Mouse (Mus musculus): ENCODE measurements at regions not wholly inside any gene's neighbourhood (a gene's known extent, or its start where the extent isn't known, plus 50 kb on each side); places are given as distances from the start of the nearest gene placed in this dataset.
"Not testable (repeated sequence)": the region's sequence is repeated elsewhere in the genome, so short reads cannot be mapped to it uniquely, and the experiment has no call there.

- Histone ChIP-seq H3K9me3 (ENCODE audit: low read length) (no peaks in the 10 kb centered on the region), H3K27me3 (ENCODE audit: insufficient read depth, low read length) (no peaks in the 10 kb centered on the region), H3K4me1 (ENCODE audit: insufficient read depth) (peaks cover 7% of the 10 kb centered on the region; the same call in 1 of the 2 replicates), H3K4me3 (ENCODE audit: low read depth, low read length) (peak overlapping the region; percentile 16; the same call in 1 of the 2 replicates), H3K9ac (no peak overlapping the region), H3K27ac (ENCODE audit: low read depth, low read length) (no peak overlapping the region), H3K36me3 (ENCODE audit: insufficient read depth) (no peaks in the 10 kb centered on the region), H3K4me2 (ENCODE audit: low read depth) (peak overlapping the region; percentile 42)
- no peak for TF ChIP-seq CTCF (IDR thresholded peaks at IDR 0.05; ENCODE audit: low read depth)
- ATAC-seq (0 out of 2 replicates have a peak, but pooled peaks have one; percentile 20), DNase-seq (no peak)
- 63% methylated on average over 7 of the region's 7 CpGs for WGBS
These were observed 271.3 kb upstream of the Dcbld2 start for GRCm38 (mm10) chr16:58136979-58137378.

DNA sequence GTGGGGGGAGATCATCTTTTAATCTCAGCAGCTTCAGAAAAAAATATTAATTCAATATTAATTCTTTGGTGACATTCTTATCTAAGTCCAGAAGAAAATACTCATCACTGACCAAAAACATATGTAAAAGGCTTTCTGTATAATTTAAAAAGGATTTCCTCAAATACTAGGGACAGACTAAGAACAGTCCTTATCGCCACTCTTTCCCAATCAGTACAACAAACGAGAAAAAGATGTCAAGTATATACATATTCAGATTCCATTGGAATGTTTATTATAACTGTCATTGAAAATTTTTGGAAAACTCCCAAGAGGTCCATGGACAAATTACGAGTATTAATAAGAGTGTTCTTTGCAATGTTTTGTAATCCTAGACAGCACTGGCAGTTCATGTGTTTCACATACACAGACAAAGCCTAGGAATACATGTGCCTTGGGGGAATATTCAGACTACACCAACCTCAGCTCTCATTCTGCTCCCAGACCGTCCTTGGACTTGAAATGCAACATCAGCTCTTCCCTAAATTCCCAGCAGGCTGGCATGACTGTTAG lies 270.4 kb upstream of the Dcbld2 start:
- H3K9me3 ChIP-seq (ENCODE audit: low read length) = no peaks in the 10 kb centered on the region
- 59% methylated on average over 4 of the region's 4 CpGs for WGBS
- ATAC-seq (no peak), DNase-seq (no peak)
- no peak overlapping the region for H3K4me2 ChIP-seq (ENCODE audit: low read depth)
- no peak overlapping the region for H3K27ac ChIP-seq (ENCODE audit: low read depth, low read length)
- TF ChIP-seq CTCF (IDR thresholded peaks at IDR 0.05; ENCODE audit: low read depth) = no peak
- H3K27me3 ChIP-seq (ENCODE audit: insufficient read depth, low read length) = no peaks in the 10 kb centered on the region
- peaks cover 7% of the 10 kb centered on the region; the same call in 1 of the 2 replicates for H3K4me1 ChIP-seq (ENCODE audit: insufficient read depth)
- H3K9ac ChIP-seq = no peak overlapping the region
- no peaks in the 10 kb centered on the region for H3K36me3 ChIP-seq (ENCODE audit: insufficient read depth)
- H3K4me3 ChIP-seq (ENCODE audit: low read depth, low read length) = no peak overlapping the region

DNA sequence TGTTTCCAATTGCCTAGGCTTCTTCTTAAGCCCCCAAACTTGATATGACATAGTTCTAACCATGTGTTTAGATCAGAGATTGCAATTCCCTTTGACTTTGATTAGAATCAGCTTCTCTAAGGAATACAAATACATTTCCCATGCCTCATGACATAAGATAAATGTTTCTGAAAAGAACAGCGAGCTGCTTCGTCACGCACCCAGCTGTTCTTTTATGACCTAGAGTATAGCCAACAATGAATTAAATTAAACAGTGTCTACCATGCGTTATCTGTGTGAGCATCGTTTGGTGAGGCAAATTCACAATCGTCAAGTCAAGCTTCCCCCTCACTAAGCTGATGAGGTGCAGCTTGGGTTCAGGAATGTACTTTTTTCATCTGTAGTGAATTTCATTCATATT lies 261.8 kb upstream of the Dcbld2 start:
- no peak overlapping the region for H3K9ac ChIP-seq
- H3K27ac ChIP-seq (ENCODE audit: low read depth, low read length) = no peak overlapping the region
- ATAC-seq (no peak), DNase-seq (no peak)
- WGBS = 48% methylated on average over 6 of the region's 6 CpGs
- TF ChIP-seq CTCF (IDR thresholded peaks at IDR 0.05; ENCODE audit: low read depth) = no peak
- no peaks in the 10 kb centered on the region for H3K9me3 ChIP-seq (ENCODE audit: low read length)
- no peak overlapping the region for H3K4me2 ChIP-seq (ENCODE audit: low read depth)
- no peaks in the 10 kb centered on the region for H3K4me1 ChIP-seq (ENCODE audit: insufficient read depth)
- no peak overlapping the region for H3K4me3 ChIP-seq (ENCODE audit: low read depth, low read length)
- no peaks in the 10 kb centered on the region for H3K36me3 ChIP-seq (ENCODE audit: insufficient read depth)
- H3K27me3 ChIP-seq (ENCODE audit: insufficient read depth, low read length) = no peaks in the 10 kb centered on the region

DNA sequence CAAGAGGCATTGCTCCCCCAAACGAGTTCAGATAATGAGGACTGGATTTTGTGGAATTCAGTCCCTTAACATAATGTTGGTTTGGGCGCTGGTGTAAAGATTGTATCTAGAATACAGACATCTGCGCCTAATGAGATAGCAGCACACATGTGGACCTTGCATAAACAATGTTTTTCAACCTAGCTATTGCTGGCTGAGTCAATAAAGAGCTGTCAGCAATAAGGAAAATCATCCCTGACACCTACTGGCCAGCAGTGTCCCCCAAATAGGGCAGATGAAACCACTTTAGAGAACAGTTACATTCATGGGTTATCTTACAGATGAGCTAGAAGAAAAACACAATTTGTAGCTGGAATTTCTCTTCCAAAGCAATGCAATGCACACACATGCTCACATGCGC lies 252.7 kb upstream of the Dcbld2 start:
- DNase-seq = no peak
- WGBS = 40% methylated on average over 4 of the region's 4 CpGs
- Histone ChIP-seq H3K4me3 (ENCODE audit: low read depth, low read length) (no peak overlapping the region), H3K27me3 (ENCODE audit: insufficient read depth, low read length) (no peaks in the 10 kb centered on the region), H3K36me3 (ENCODE audit: insufficient read depth) (no peaks in the 10 kb centered on the region), H3K4me1 (ENCODE audit: insufficient read depth) (no peaks in the 10 kb centered on the region), H3K27ac (ENCODE audit: low read depth, low read length) (no peak overlapping the region), H3K4me2 (ENCODE audit: low read depth) (no peak overlapping the region), H3K9me3 (ENCODE audit: low read length) (no peaks in the 10 kb centered on the region), H3K9ac (no peak overlapping the region)
- no peak for TF ChIP-seq CTCF (IDR thresholded peaks at IDR 0.05; ENCODE audit: low read depth)
- no peak for ATAC-seq

GRCm38 (mm10) chr16:58178744-58179401 lies 229.4 kb upstream of the Dcbld2 start:
- 60% methylated on average over 5 of the region's 5 CpGs for WGBS
- H3K36me3 ChIP-seq (ENCODE audit: insufficient read depth) = no peaks in the 10 kb centered on the region
- no peak overlapping the region for H3K4me2 ChIP-seq (ENCODE audit: low read depth)
- no peak overlapping the region for H3K4me3 ChIP-seq (ENCODE audit: low read depth, low read length)
- no peak overlapping the region for H3K9ac ChIP-seq
- no peaks in the 10 kb centered on the region for H3K27me3 ChIP-seq (ENCODE audit: insufficient read depth, low read length)
- no peaks in the 10 kb centered on the region for H3K9me3 ChIP-seq (ENCODE audit: low read length)
- ATAC-seq = no peak
- no peak overlapping the region for H3K27ac ChIP-seq (ENCODE audit: low read depth, low read length)
- no peaks in the 10 kb centered on the region for H3K4me1 ChIP-seq (ENCODE audit: insufficient read depth)
- no peak for DNase-seq
- no peak for TF ChIP-seq CTCF (IDR thresholded peaks at IDR 0.05; ENCODE audit: low read depth)

DNA sequence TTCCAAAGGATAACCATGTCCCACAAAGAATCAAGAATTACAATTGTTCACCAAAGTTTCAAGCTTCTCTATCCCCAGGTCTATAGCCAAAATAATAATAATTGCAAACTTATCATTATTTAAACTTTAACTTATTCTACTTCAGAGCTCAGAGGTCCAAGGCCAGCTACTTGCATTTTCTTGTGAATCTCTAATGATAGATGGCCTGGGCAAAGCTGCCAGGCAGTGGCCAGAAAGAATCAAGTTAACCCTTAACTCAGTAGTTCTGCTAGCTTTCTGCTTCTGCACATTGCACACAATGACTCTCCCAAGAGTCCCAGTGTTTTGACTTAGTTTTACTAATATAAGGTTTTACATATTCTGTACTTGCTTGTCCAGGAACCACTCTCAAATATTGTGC lies 228.3 kb upstream of the Dcbld2 start:
- H3K9me3 ChIP-seq (ENCODE audit: low read length); ATAC-seq; H3K4me3 ChIP-seq (ENCODE audit: low read depth, low read length); H3K4me1 ChIP-seq (ENCODE audit: insufficient read depth); H3K9ac ChIP-seq; H3K36me3 ChIP-seq (ENCODE audit: insufficient read depth); H3K4me2 ChIP-seq (ENCODE audit: low read depth); H3K27ac ChIP-seq (ENCODE audit: low read depth, low read length); DNase-seq; H3K27me3 ChIP-seq (ENCODE audit: insufficient read depth, low read length): not testable (repeated sequence)

DNA sequence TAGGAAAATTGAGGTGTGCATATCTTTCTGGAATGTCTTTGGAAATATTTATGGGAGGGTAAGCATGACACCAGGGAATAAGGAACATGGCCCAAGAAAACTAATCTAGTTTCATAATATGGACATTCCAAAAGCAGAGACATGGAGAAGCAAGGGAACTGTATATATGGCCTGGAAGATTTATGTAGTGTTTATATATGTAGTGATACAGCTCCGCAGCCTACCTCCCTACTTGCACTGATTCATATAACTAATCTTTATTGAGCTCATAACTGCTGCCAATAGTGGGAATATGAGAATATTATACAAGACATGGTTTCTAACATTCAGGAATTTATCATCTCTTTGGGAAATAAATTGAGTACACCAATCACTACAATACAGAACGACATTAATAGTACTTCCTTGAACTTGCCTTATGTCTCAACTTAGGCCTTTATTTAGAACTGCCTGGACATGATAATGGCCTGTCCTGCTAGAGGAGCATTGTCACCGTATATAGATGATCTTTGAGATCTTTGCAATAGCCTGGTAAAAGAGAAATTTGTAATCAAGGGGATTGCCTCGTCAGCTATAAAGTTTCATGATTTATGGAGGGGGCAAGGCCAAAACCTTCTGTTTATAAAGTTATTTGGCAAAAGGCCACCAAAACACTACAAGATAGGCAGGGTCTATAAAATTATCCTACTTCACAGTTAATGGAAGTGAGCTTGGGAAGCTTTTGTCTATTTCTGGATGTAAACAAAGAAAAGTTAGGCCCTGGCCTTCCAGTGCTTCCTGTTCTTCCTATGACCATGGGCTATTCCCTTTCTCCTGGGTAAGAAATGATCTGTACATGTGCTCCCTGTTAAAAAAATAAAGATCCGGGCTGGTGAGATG lies 213.4 kb upstream of the Dcbld2 start:
- Histone ChIP-seq H3K27ac (ENCODE audit: low read depth, low read length) (no peak overlapping the region), H3K9ac (no peak overlapping the region), H3K4me3 (ENCODE audit: low read depth, low read length) (no peak overlapping the region), H3K4me1 (ENCODE audit: insufficient read depth) (no peaks in the 10 kb centered on the region), H3K36me3 (ENCODE audit: insufficient read depth) (no peaks in the 10 kb centered on the region), H3K4me2 (ENCODE audit: low read depth) (no peak overlapping the region), H3K9me3 (ENCODE audit: low read length) (no peaks in the 10 kb centered on the region), H3K27me3 (ENCODE audit: insufficient read depth, low read length) (no peaks in the 10 kb centered on the region)
- no peak for TF ChIP-seq CTCF (IDR thresholded peaks at IDR 0.05; ENCODE audit: low read depth)
- ATAC-seq (no peak), DNase-seq (no peak)
- 89% methylated on average over 5 of the region's 5 CpGs for WGBS

Measured in forebrain, postnatal 0 days (tissue).